Mouse (Mus musculus) spleen, adult 18-20 months (tissue): ENCODE results near the gene Tnxb.
"Not testable (repeated sequence)": the region's sequence is repeated elsewhere in the genome, so short reads cannot be mapped to it uniquely, and the experiment has no call there.

Experiments used
- DNase-seq, 2 experiments: peaks; one replicate each; pipeline ENCODE4 v3.0.0; 2022; ENCODE audit warnings: mixed read lengths in 2 of 2

Tnxb gene

DNA sequence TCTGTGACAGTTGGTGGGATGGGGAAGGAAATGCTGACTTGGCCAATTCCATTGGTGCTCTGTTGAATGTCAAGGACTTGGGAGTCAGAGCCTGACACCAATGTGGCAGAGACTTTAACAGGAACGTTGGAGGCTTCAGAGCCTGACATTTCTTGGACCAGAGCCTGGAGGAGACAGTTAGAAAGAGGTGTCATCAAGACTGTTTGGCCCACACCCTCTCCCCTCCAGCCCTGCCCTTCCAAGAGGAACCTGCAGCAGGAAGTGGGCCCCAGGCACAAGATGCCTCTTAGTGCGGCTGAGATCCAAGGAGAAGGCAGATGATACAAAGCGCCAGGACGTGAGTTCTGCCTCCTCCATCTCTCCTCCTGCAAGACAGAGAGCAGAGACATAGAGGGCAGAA is 69.9 kb downstream of the Tnxb start:
- no peak for DNase-seq

DNA sequence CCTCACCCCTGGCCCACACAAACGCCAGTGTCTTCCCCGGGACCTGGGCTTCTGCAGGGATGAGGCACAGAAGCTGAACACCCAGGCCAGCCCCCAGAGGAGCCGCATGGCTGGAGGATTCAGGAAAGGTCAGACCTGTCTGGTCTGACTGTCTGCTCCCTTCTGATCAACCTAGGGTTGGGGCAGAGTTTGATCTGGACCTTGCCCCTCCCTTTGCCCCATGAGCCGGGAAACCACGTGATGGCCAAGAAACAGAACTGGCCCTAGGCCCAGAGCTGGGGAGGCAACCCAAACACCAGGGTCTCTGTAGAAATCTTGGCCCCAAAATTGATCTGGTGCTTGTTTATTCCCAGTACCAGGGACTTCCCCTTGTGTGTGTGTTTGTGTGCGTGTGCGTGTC is 73.4 kb downstream of the Tnxb start, which contains the start of gene C4b:
Gene C4b (minus strand): TSS at position 164 of the 400 bp plus-strand sequence.
- no peak for DNase-seq

DNA sequence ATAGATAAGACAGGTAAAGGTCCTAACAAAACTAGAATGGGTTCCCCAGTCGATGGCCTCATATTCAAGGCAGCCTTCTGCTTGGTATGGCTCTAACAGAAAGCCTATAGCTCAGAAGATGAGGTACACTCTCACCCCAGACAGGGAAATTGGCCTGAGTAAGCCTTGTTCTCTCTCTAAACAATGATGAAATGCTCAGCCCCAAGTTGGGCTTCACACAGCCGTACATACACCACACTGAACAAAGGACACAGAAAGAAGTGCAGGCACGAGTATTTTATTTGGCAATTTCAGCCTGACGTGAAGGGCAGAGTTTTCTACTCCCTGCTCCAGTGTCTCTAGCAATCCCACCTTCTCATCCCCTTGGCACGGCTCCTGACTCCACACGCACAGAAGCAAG is 73.9 kb downstream of the Tnxb start:
- DNase-seq: no peak

DNA sequence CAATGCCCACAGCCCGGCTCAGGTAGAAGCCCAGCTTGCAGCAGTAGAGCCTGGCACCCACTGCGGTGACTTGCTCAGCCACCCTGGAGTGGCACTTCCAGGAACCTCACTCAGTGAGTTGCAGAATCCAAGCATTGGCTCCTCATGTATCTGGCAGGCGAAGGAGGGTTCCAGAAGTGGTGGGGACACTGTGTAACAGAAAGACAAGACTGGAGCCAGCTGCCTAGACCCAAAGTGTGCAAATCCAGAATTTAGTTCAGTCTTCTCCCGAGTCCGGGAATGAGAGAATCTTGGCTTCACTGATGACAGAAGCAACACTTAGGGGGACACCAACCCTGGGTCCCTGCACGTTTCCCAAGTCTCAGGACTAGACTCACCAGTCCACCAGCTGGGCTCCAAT is 74.3 kb downstream of the Tnxb start:
- not testable (repeated sequence) for DNase-seq

DNA sequence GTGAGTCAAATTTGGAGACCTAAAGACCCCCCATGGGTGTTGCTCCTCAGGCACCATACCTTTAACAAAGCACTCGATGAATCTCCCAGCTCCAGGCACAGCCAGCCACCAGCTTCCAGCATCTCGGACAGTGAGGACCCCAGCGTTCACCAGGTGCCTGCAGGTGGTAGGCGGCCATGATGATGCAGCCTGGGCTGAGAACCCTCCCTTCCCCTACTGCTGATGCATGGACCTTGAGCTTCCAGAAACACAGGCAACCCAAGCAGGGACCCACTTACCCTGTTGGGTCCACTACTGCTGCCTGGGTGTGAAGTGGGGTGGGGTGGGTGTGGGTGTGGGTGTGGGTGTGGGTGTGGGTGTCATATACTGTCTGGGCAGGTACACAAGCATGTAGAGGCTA is 74.8 kb downstream of the Tnxb start:
- not testable (repeated sequence) for DNase-seq

DNA sequence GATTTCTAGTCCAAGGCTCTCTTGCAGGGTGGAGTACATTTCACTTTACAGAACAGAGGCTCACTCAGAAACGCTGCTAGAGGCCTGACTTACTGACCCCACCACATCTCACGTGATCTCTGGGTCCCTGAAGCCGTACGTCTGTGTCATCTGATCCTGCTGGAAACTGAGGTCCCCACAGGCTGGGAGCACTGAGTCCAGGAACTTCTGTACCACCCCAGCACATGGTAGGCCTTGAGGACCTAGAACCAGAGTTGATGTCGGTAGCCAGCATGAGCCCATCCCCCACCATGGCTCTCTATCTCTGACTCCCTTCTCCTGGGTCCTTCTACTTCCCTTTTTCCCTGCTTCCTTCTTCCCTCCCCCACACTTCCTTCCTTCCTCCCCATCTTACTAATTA is 76.2 kb downstream of the Tnxb start:
- no peak for DNase-seq

DNA sequence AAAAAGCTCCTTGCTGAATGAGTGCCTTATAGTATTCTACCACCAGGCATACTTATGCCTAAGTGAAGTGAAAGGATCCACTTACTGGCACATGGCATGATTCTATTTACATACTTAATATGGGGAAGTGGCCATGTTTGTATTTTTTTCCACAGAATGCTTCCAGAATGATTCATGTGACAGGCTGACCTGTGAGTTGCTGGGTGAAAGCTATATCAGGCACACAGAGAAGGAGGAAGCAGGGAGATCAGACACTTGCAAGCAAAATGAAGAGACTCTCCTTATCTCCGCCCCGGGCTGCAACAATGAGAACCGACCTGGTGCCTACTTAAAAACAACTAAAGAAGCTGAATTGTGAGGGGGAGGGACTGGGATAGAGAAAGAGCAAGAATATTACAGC is 91.1 kb downstream of the Tnxb start:
- no peak for DNase-seq
